Mouse (Mus musculus) C2C12 (cell line): ENCODE data around the gene 1700019A02Rik.

Source experiments
- CTCF ChIP-seq: IDR thresholded peaks from one replicate; pipeline ENCODE4 v1.5.1; 2011; ENCODE audit not compliant: control insufficient read depth, insufficient read depth, insufficient read length
- MYOG ChIP-seq: IDR thresholded peaks from one replicate; pipeline ENCODE4 v1.6.1; 2011; ENCODE audit not compliant: control insufficient read depth, insufficient read length; ENCODE audit errors: extremely low read depth

DNA sequence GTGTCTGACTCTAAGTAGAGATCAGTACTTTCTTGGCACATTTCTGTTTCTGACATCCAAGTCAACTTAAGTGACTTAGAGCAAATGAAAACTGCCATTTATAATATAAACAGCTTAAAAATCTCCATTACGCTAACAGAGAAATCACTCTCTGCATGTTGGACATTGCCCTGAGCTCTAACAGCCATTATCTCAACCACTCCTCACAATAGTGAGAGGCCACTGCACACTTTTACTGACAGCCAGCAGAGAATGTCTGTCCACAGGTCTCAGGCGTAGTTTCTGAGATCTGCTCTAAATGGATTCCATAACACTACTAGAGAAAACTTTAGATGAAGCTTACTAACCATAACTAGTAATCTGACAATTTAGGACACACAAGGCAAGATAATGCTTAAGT is 16.5 kb upstream of the 1700019A02Rik start:
- no peak for TF ChIP-seq CTCF
- no peak for TF ChIP-seq MYOG
